Mouse (Mus musculus) G1E (cell line): Measurements from ENCODE around the gene Olfr58.
"Not testable (repeated sequence)": the region's sequence is repeated elsewhere in the genome, so short reads cannot be mapped to it uniquely, and the experiment has no call there.

Experiments used
- CTCF ChIP-seq: IDR thresholded peaks from 2 replicates; pipeline ENCODE4 v1.5.1; 2012; ENCODE audit warnings: low read depth, low read length, inconsistent platforms, mixed read lengths
- GATA1 ChIP-seq: IDR thresholded peaks from 2 replicates; pipeline ENCODE4 v1.6.1; 2012; ENCODE audit warnings: borderline replicate concordance, low read length, inconsistent platforms, mixed read lengths
- GATA2 ChIP-seq: IDR thresholded peaks from 2 replicates; pipeline ENCODE4 v1.6.1; 2012; ENCODE audit warnings: low read depth, low read length, inconsistent platforms, borderline replicate concordance
- POLR2AphosphoS5 ChIP-seq: IDR thresholded peaks from 2 replicates; pipeline ENCODE4 v1.6.1; 2012; ENCODE audit warnings: low read depth, low read length, inconsistent platforms; ENCODE audit not compliant: insufficient replicate concordance
- TAL1 ChIP-seq: conservative IDR thresholded peaks from 2 replicates; pipeline ENCODE4 v1.6.1; 2012; ENCODE audit warnings: low read depth, low read length, inconsistent platforms, mixed read lengths

- TF ChIP-seq CTCF, GATA1, TAL1, POLR2AphosphoS5, GATA2: not testable (repeated sequence)
Measured at GRCm38 (mm10) chr9:19804606-19805005, 24.5 kb downstream of the Olfr58 start, which contains the start of gene Olfr859.
